Mouse (Mus musculus) limb, embryonic 14.5 days (tissue): ENCODE measurements at regions not wholly inside any gene's neighbourhood (a gene's known extent, or its start where the extent isn't known, plus 50 kb on each side); places are given as distances from the start of the nearest gene placed in this dataset.

Experiments used
- ATAC-seq: fragments of 200-750 bp; cut with Nextera tagmentation; 2 replicates; pipeline ENCODE4 v1.8.0; 2017; ENCODE audit warnings: low read depth, moderate number of reproducible peaks, moderate TSS enrichment; ENCODE audit not compliant: low FRiP score
- DNase-seq: peaks from one replicate; pipeline ENCODE4 v3.0.0-alpha.2; 2015; ENCODE audit warnings: low spot score
- H3K27ac ChIP-seq: fragments of 300-500 bp; sonication (generic); replicated peaks from 2 replicates; pipeline ENCODE4 v1.5.1; 2014; ENCODE audit warnings: low read depth, mild to moderate bottlenecking, low read length, moderate library complexity, mixed read lengths
- H3K27me3 ChIP-seq: fragments of 300-500 bp; sonication (generic); 2 replicates; pipeline ENCODE4 v1.6.1; 2014; ENCODE audit warnings: low read length, mixed read lengths; ENCODE audit not compliant: control insufficient read depth, insufficient read depth
- H3K36me3 ChIP-seq: fragments of 300-500 bp; sonication (generic); 2 replicates; pipeline ENCODE4 v1.6.1; 2014; ENCODE audit warnings: mild to moderate bottlenecking, low read length, moderate library complexity, mixed read lengths; ENCODE audit not compliant: control insufficient read depth, insufficient read depth
- H3K4me1 ChIP-seq: fragments of 300-500 bp; sonication (generic); 2 replicates; pipeline ENCODE4 v1.6.1; 2014; ENCODE audit warnings: antibody characterized with exemption, low read length, mixed read lengths; ENCODE audit not compliant: control insufficient read depth, insufficient read depth
- H3K4me2 ChIP-seq: fragments of 300-500 bp; sonication (generic); replicated peaks from 2 replicates; pipeline ENCODE4 v1.6.1; 2014; ENCODE audit warnings: low read depth, mild to moderate bottlenecking, low read length, moderate library complexity; ENCODE audit not compliant: severe bottlenecking
- H3K4me3 ChIP-seq: fragments of 300-500 bp; sonication (generic); replicated peaks from 2 replicates; pipeline ENCODE4 v1.5.1; 2014; ENCODE audit warnings: low read length
- H3K9ac ChIP-seq: fragments of 300-500 bp; sonication (generic); 2 replicates; pipeline ENCODE4 v1.6.1; 2014; ENCODE audit warnings: mild to moderate bottlenecking, low read depth, low read length, moderate library complexity; ENCODE audit not compliant: severe bottlenecking
- H3K9me3 ChIP-seq: fragments of 300-500 bp; sonication (generic); 2 replicates; pipeline ENCODE4 v1.6.1; 2016; ENCODE audit warnings: low read length; ENCODE audit not compliant: control insufficient read depth
- POLR2A ChIP-seq: fragments of 200-500 bp; IDR thresholded peaks from 2 replicates; pipeline ENCODE4 v1.8.0; 2012; ENCODE audit warnings: inconsistent platforms, mild to moderate bottlenecking, moderate library complexity, borderline replicate concordance; ENCODE audit not compliant: insufficient read depth, insufficient read length; ENCODE audit errors: extremely low read depth
- WGBS: fragments of 180-500 bp; shearing (Covaris S2); extraction: QIAGEN DNeasy Blood & Tissue Kit; methylation state at CpG from one replicate; pipeline ENCODE4 v1.1.7; 2014; 5-methylcytosine and 5-hydroxymethylcytosine counted together

DNA sequence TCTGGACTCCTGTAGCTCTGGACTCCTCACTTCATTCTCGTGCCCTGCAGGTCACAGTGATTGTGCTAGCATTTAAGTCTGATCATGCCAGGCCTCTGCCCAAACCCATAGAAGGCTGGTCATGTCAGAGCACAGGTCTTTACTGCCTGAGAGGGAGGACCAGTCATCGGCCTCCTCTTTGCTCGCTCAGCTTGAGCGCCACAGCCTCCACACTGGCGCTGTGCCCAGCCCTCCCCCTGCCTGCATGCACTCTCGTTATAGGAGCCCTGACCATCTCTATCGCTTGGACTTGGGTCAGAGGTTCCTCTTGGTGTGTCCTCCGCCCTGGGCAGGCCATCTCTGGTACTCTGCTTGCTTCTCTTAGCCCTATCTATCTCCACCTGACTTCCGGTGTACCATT lies 117.2 kb downstream of the Cyp26b1 start:
- Histone ChIP-seq H3K36me3 (no peaks in the 10 kb centered on the region), H3K4me1 (peaks cover 13% of the 10 kb centered on the region), H3K4me2 (no peak overlapping the region; the same call in 1 of the 2 replicates), H3K27ac (no peak overlapping the region), H3K4me3 (no peak overlapping the region), H3K9me3 (no peaks in the 10 kb centered on the region), H3K9ac (no peak overlapping the region), H3K27me3 (no peaks in the 10 kb centered on the region)
- TF ChIP-seq POLR2A: no peak
- no peak for ATAC-seq
- 26% methylated on average over 9 of the region's 9 CpGs for WGBS
- peak; percentile 30 for DNase-seq

DNA sequence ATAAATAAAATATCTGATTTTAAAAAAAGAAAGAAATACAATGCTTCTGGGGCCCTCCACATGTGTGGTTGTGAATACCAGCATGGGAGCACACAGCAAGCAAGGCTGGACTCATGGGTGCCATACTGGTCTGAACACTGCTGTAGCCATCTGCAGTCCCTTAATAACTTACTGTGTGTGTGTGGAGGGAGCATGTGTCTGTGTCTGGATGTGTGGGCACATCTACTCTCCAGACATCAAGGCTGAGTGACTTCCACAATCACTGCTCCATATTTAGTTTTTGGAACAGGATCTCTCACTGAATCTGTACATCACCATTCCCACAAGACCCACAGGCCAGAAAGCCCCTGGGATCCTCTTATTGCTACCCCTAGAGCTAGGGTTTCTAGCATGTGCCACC lies 118.9 kb downstream of the Cyp26b1 start:
- Histone ChIP-seq H3K4me3 (no peak overlapping the region), H3K27me3 (no peaks in the 10 kb centered on the region), H3K36me3 (no peaks in the 10 kb centered on the region), H3K9ac (no peak overlapping the region), H3K4me1 (peaks cover 13% of the 10 kb centered on the region), H3K4me2 (no peak overlapping the region), H3K9me3 (no peaks in the 10 kb centered on the region), H3K27ac (no peak overlapping the region)
- DNase-seq: no peak
- TF ChIP-seq POLR2A: no peak
- no peak for ATAC-seq

DNA sequence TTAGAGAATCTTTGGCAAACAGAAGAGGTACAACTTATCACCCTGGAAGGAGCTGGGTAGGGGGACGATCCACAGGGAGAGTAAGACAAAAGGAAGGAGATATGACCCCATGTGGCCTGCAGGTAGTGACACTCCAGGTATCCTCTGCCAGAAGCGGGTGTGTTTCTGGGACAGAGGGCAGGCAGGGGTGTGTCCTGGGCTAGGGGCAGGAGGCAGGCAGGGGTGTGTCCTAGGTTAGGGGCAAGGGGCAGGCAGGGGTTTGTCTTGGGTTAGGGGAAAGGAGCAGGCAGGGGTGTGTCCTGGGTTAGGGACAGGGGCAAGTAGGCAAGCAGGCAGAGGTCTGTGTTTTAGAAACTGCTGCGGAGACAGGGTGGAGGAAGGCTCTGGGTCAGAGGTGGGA lies 120.5 kb downstream of the Cyp26b1 start:
- Histone ChIP-seq H3K4me1 (peaks cover 13% of the 10 kb centered on the region), H3K4me3 (no peak overlapping the region), H3K9me3 (no peaks in the 10 kb centered on the region), H3K9ac (no peak overlapping the region), H3K27ac (no peak overlapping the region), H3K27me3 (no peaks in the 10 kb centered on the region), H3K4me2 (no peak overlapping the region), H3K36me3 (no peaks in the 10 kb centered on the region)
- no peak for TF ChIP-seq POLR2A
- ATAC-seq (no peak), DNase-seq (no peak)
- WGBS: 75% methylated on average over 3 of the region's 3 CpGs

DNA sequence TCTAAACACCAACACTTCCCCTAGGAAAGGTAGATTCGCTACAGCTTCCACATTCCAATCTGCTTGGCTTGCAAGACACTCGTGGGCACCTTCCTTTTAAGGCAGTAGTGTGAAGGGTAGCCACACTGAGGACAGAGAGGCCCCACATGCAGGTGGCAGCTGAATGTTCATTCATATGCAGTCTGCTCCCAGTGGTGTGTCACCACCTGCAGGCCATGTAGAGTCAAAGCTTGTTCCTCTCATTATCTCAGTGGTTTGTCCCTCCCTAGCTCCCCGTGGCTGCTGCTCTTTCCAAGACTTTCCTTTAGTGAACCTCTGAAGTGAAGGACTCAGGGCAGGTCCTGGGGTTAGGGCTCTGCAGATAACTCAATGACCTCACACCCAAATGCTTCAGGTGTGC lies 121.4 kb downstream of the Cyp26b1 start:
- WGBS: 39% methylated on average over 3 of the region's 3 CpGs
- no peak for TF ChIP-seq POLR2A
- Histone ChIP-seq H3K27ac (no peak overlapping the region), H3K36me3 (no peaks in the 10 kb centered on the region), H3K27me3 (no peaks in the 10 kb centered on the region), H3K9ac (no peak overlapping the region), H3K9me3 (no peaks in the 10 kb centered on the region), H3K4me2 (no peak overlapping the region), H3K4me3 (no peak overlapping the region), H3K4me1 (peaks cover 10% of the 10 kb centered on the region)
- DNase-seq (no peak), ATAC-seq (no peak)

DNA sequence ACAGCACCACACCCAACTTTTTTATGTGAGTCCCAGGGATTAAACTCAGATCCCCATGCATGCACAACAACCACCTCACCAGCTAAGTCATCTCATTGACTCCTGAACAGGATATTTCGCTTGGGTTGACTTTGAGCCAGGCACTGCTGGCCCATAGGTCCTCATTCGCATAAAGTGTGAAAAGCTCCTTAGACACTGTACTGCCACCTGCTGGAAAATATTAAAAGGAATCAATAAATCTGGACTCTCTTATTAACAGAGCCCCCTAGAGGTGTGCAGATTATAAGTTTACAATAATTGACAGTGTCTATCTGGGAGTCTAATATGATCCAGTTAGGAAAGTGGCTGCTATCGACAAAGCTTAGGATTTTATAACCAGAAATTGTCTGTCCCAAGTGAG lies 126.4 kb downstream of the Cyp26b1 start:
- H3K27me3 ChIP-seq: no peaks in the 10 kb centered on the region
- no peak overlapping the region for H3K27ac ChIP-seq
- no peak overlapping the region for H3K4me2 ChIP-seq
- H3K9me3 ChIP-seq: no peaks in the 10 kb centered on the region
- H3K4me3 ChIP-seq: no peak overlapping the region
- 82% methylated on average over 3 of the region's 3 CpGs for WGBS
- DNase-seq: no peak
- no peaks in the 10 kb centered on the region for H3K36me3 ChIP-seq
- no peak for TF ChIP-seq POLR2A
- ATAC-seq: no peak
- no peaks in the 10 kb centered on the region for H3K4me1 ChIP-seq
- no peak overlapping the region for H3K9ac ChIP-seq

DNA sequence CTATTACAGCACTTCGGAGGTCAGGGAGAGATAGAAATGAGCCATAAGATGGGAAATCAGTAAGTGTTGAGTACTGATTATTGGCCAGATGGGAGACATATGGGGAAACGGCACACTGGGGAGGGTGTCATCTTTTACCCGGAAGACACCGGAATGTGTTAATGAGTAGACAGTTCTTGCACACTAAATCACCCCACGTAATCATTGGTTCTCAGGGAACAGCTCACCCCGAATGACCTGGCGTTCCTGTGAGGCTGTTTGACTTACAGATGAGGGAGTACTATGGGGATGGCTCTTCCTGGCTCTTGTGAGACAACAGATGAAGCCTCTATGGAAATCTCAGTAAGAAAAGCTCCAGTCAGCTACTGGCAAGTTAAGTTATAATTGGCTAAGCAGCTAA lies 127.5 kb downstream of the Cyp26b1 start:
- Histone ChIP-seq H3K4me2 (no peak overlapping the region), H3K9ac (no peak overlapping the region), H3K27ac (no peak overlapping the region), H3K36me3 (no peaks in the 10 kb centered on the region), H3K9me3 (no peaks in the 10 kb centered on the region), H3K4me1 (no peaks in the 10 kb centered on the region), H3K27me3 (no peaks in the 10 kb centered on the region), H3K4me3 (no peak overlapping the region)
- DNase-seq (no peak), ATAC-seq (no peak)
- no peak for TF ChIP-seq POLR2A
- WGBS: 70% methylated on average over 7 of the region's 7 CpGs
